Mouse (Mus musculus): ENCODE data around the gene Gab3. TPM values are rescaled to one million over a fixed set of nuclear protein-coding genes. Genes with fewer than 3 reads are reported as not detected.

The Gab3 gene
- 2.7 and 3.0 TPM in 2 replicates for polyA plus RNA-seq (2015; fragmentation: Nextera tagmentation; extraction: Ambion mirVana)

GRCm38 (mm10) chrX:75084774-75085508 lies at the start of gene Gab3:
Gene Gab3 (minus strand): TSS chrX:75085458.
- WGBS = 29% methylated on average over 5 of the region's 17 CpGs
- no peaks in the 10 kb centered on the region for H3K36me3 ChIP-seq
- H3K27ac ChIP-seq (replicated peaks) = no peak within 1 kb of the TSS
- H3K4me1 ChIP-seq = no peaks in the 10 kb centered on the region
- no peaks in the 10 kb centered on the region for H3K27me3 ChIP-seq
- ATAC-seq (ENCODE audit: insufficient number of reproducible peaks, low FRiP score, low TSS enrichment, low read depth) = peak; percentile 85; the same call in 1 of the 2 replicates
- no peak within 1 kb of the TSS for H3K9ac ChIP-seq
- peak within 1 kb of the TSS; percentile 55 for H3K4me2 ChIP-seq (replicated peaks)
- no peaks in the 10 kb centered on the region for H3K9me3 ChIP-seq (replicated peaks)
- H3K4me3 ChIP-seq (replicated peaks) = peak within 1 kb of the TSS; percentile 48

DNA sequence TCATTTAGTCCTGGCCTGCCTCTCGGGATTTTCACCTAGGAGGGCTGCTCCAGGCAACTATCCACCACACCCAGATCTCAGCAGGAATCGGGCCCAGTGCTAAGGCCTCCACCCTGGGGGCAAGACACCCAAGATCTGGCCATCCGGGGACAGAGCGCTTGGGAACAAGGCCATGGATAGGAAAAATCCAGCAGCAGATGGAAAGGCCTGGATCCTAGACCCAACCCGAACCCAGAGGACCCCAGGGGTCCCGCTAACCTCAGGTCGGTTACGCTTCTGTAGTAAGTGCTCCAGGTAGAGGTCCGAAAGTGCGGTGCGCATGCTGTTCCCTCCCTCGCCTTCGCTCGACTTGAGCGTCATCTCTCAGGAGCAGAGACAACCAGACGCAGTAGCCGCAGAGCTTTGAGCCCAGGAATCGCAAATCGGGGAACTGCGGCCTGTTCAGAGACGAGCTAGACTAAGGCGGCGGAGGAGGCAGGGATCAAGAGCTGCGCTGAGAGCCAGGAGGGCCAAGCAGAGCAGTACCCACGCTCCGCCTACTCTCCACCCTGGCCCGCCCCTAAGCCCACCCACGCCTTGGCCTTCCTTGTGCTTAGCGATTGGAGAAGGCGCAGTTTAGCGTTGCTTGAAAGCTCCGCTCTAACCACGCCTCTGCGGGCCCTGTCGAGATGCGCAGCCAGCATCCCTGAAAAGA lies 45.4 kb upstream of the Gab3 start, which contains the start of gene Mpp1:
Gene Mpp1, minus strand, starts transcription at position 550 of the 694 bp plus-strand sequence.
- WGBS = 15% methylated on average over 36 of the region's 36 CpGs
- Histone ChIP-seq H3K9ac (peak within 1 kb of the TSS; percentile 41), H3K4me3 (replicated peaks) (peak within 1 kb of the TSS; percentile 53), H3K9me3 (replicated peaks) (no peaks in the 10 kb centered on the region), H3K27ac (replicated peaks) (peak within 1 kb of the TSS; percentile 71), H3K36me3 (no peaks in the 10 kb centered on the region), H3K4me2 (replicated peaks) (peak within 1 kb of the TSS; percentile 45), H3K27me3 (no peaks in the 10 kb centered on the region), H3K4me1 (no peaks in the 10 kb centered on the region)
- ATAC-seq (ENCODE audit: insufficient number of reproducible peaks, low FRiP score, low TSS enrichment, low read depth) = peak; percentile 96

DNA sequence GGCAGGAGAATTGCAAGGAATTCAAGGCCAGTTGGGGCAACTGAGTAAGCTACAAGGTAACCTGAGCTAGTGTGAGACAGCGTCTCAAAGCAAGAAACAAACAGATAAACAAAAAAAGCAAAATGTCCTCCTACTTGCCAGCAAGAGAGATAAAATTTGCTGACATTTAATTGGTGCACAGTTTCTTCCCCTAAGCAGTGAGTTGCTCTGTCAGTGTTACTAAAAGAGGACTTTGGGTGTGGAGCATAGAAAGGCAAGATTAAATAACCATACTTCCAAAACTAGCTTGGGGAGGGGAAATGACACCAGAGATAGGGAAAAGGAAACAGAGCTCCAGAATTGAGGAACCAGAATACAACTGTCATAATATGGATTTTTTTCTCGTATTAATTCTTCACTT lies 44.2 kb upstream of the Gab3 start:
- Histone ChIP-seq H3K27ac (replicated peaks) (no peak overlapping the region), H3K36me3 (peaks cover 4% of the 10 kb centered on the region; the same call in 1 of the 2 replicates), H3K27me3 (no peaks in the 10 kb centered on the region), H3K4me1 (no peaks in the 10 kb centered on the region), H3K9ac (no peak overlapping the region), H3K4me2 (replicated peaks) (no peak overlapping the region), H3K9me3 (replicated peaks) (no peaks in the 10 kb centered on the region), H3K4me3 (replicated peaks) (no peak overlapping the region)
- WGBS = 76% methylated on average over 2 of the region's 2 CpGs
- no peak for ATAC-seq (ENCODE audit: insufficient number of reproducible peaks, low FRiP score, low TSS enrichment, low read depth)

DNA sequence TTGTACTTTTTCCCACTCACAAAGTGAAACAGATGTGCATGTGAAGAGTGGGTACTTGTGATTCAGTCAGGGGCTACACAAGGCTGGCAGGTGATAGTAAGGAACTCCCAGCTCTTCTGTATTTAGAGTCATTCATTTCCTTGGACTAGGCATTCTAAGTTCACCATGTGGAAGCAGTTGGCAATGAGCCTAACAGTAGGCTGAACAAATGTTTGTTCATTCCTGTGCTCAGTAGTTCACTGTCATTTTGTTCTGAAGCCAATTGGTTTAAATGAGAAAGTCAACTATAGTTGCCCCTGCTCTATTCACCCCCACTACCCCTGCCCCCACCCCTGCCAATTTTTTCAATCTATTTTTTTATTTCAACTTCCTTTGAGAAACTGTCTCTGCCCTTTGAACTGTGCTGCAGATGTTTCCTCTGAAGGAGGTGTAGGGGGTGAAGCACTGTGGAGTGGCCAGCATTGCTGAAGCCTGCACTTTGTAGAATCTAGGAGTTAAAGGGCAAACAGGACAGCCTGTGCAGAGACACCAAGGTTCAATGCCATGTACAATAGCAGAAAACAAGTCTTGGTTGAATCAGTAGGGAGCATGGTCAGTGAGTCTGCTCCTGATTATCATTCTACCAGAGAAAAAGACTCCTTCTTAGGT lies 43.2 kb upstream of the Gab3 start:
- no peak overlapping the region for H3K27ac ChIP-seq (replicated peaks)
- H3K4me3 ChIP-seq (replicated peaks) = no peak overlapping the region
- no peak overlapping the region for H3K4me2 ChIP-seq (replicated peaks)
- no peak overlapping the region for H3K9ac ChIP-seq
- no peak for ATAC-seq (ENCODE audit: insufficient number of reproducible peaks, low FRiP score, low TSS enrichment, low read depth)
- H3K4me1 ChIP-seq = no peaks in the 10 kb centered on the region
- peaks cover 4% of the 10 kb centered on the region; the same call in 1 of the 2 replicates for H3K36me3 ChIP-seq
- H3K27me3 ChIP-seq = no peaks in the 10 kb centered on the region
- no peaks in the 10 kb centered on the region for H3K9me3 ChIP-seq (replicated peaks)

- no peak for ATAC-seq (ENCODE audit: insufficient number of reproducible peaks, low FRiP score, low TSS enrichment, low read depth)
- H3K27ac ChIP-seq (replicated peaks) = no peak overlapping the region
- no peak overlapping the region for H3K4me2 ChIP-seq (replicated peaks)
- no peak overlapping the region for H3K9ac ChIP-seq
- no peaks in the 10 kb centered on the region for H3K27me3 ChIP-seq
- H3K4me1 ChIP-seq = no peaks in the 10 kb centered on the region
- H3K9me3 ChIP-seq (replicated peaks) = no peaks in the 10 kb centered on the region
- peaks cover 4% of the 10 kb centered on the region; the same call in 1 of the 2 replicates for H3K36me3 ChIP-seq
- no peak overlapping the region for H3K4me3 ChIP-seq (replicated peaks)
These were observed 41.6 kb upstream of the Gab3 start for GRCm38 (mm10) chrX:75126893-75127292.

DNA sequence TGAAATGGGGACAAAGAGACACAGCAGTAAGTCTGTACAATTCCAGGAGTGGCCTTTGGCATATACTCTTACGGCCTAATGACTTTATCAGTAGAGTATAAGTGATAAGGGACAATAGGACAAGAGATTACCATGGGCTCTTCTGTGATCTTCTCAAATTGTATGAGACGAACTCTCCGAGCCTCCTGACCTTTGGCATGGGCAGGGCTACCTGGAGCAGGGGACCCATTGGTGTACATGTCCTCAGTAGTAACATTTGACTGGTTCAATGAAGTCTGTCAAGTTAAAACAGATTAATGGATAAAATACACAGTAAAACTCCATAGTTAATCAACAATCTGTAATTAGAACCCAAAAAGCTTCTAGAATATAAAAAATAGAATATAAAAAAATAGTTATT lies 40.3 kb upstream of the Gab3 start:
- Histone ChIP-seq H3K9me3 (replicated peaks) (no peaks in the 10 kb centered on the region), H3K36me3 (peaks cover 4% of the 10 kb centered on the region; the same call in 1 of the 2 replicates), H3K27me3 (no peaks in the 10 kb centered on the region), H3K4me3 (replicated peaks) (no peak overlapping the region), H3K4me2 (replicated peaks) (no peak overlapping the region), H3K4me1 (no peaks in the 10 kb centered on the region), H3K9ac (no peak overlapping the region), H3K27ac (replicated peaks) (no peak overlapping the region)
- WGBS = 82% methylated on average over 3 of the region's 3 CpGs
- no peak for ATAC-seq (ENCODE audit: insufficient number of reproducible peaks, low FRiP score, low TSS enrichment, low read depth)

DNA sequence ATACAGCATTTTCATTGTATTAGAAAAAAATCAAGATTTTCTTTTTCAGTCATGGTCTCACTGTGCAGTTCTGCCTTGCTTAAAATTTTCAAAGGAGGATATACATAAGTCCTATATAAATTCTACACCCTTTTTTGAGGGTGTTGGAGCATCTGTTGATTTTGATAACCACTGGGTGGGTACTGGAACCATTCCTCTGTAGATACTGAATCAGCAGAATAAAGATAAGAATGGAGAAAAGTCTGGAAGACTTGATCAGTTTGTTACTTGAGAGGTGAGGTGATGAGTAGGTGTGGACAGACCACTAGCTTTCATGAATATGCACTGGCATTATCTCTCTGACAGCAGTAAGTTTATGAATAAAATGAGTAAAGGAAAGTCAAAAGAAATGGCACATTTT lies 30.3 kb upstream of the Gab3 start:
- ATAC-seq (ENCODE audit: insufficient number of reproducible peaks, low FRiP score, low TSS enrichment, low read depth) = no peak
- no peaks in the 10 kb centered on the region for H3K9me3 ChIP-seq (replicated peaks)
- H3K4me2 ChIP-seq (replicated peaks) = no peak overlapping the region
- no peaks in the 10 kb centered on the region for H3K27me3 ChIP-seq
- H3K9ac ChIP-seq = no peak overlapping the region
- H3K27ac ChIP-seq (replicated peaks) = no peak overlapping the region
- H3K4me1 ChIP-seq = no peaks in the 10 kb centered on the region
- no peak overlapping the region for H3K4me3 ChIP-seq (replicated peaks)
- 0 out of 2 replicates have a peak, but pooled peaks cover 6% of the 10 kb centered on the region for H3K36me3 ChIP-seq

- WGBS = 84% methylated on average over 6 of the region's 6 CpGs
- no peak for ATAC-seq (ENCODE audit: insufficient number of reproducible peaks, low FRiP score, low TSS enrichment, low read depth)
- Histone ChIP-seq H3K4me2 (replicated peaks) (no peak overlapping the region), H3K36me3 (peaks cover 24% of the 10 kb centered on the region), H3K9ac (no peak overlapping the region), H3K9me3 (replicated peaks) (no peaks in the 10 kb centered on the region), H3K4me3 (replicated peaks) (no peak overlapping the region), H3K27me3 (no peaks in the 10 kb centered on the region), H3K4me1 (no peaks in the 10 kb centered on the region), H3K27ac (replicated peaks) (no peak overlapping the region)
These were observed 17.0 kb upstream of the Gab3 start for GRCm38 (mm10) chrX:75102293-75102692.

GRCm38 (mm10) chrX:75098799-75099198 lies 13.5 kb upstream of the Gab3 start:
- Histone ChIP-seq H3K9me3 (replicated peaks) (no peaks in the 10 kb centered on the region), H3K36me3 (0 out of 2 replicates have a peak, but pooled peaks cover 8% of the 10 kb centered on the region), H3K27ac (replicated peaks) (no peak overlapping the region), H3K27me3 (no peaks in the 10 kb centered on the region), H3K4me3 (replicated peaks) (no peak overlapping the region), H3K9ac (no peak overlapping the region), H3K4me2 (replicated peaks) (no peak overlapping the region), H3K4me1 (no peaks in the 10 kb centered on the region)
- ATAC-seq (ENCODE audit: insufficient number of reproducible peaks, low FRiP score, low TSS enrichment, low read depth) = no peak
- WGBS = 90% methylated on average over 8 of the region's 8 CpGs

GRCm38 (mm10) chrX:75096163-75096770 lies 11.0 kb upstream of the Gab3 start:
- Histone ChIP-seq H3K4me2 (replicated peaks) (peak overlapping the region; percentile 54), H3K9me3 (replicated peaks) (no peaks in the 10 kb centered on the region), H3K4me3 (replicated peaks) (peak overlapping the region; percentile 58), H3K36me3 (0 out of 2 replicates have a peak, but pooled peaks cover 2% of the 10 kb centered on the region), H3K9ac (peak overlapping the region; percentile 42), H3K27me3 (no peaks in the 10 kb centered on the region), H3K27ac (replicated peaks) (peak overlapping the region; percentile 63), H3K4me1 (no peaks in the 10 kb centered on the region)
- 17% methylated on average over 23 of the region's 23 CpGs for WGBS
- no peak for ATAC-seq (ENCODE audit: insufficient number of reproducible peaks, low FRiP score, low TSS enrichment, low read depth)
